Mouse (Mus musculus): ENCODE results near the gene Klk4.

DNA sequence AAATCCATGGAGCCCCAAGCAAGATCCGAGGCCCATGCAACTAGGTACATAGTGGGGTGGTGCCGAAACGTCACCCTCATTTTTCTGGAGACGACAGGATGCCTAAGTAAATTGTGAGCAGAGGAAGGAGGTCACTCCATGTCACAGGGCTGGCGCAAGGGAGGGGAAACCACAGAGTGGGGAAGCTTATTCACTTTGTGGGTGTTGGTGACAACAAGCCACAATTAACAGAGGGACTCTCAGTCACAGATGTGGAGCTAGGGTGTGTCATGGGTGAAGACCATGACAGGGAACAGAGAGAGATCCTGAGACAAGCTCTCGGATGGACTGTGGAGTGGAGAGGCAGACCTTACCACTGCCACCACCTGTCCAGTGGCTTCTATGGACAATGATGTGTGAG is 40.1 kb downstream of the Klk4 start:
- TF ChIP-seq CTCF (IDR thresholded peaks at IDR 0.05) (no peak), EP300 (IDR thresholded peaks at IDR 0.05) (no peak)

Measured in lung, postnatal 0 days (tissue).